Mouse (Mus musculus): ENCODE results near the gene Gba2. TPM values are rescaled to one million over a fixed set of nuclear protein-coding genes. Genes with fewer than 3 reads are reported as not detected.
"Not testable (repeated sequence)": the region's sequence is repeated elsewhere in the genome, so short reads cannot be mapped to it uniquely, and the experiment has no call there.

Gene Gba2
- polyA plus RNA-seq, 1 experiment from 2014 or later, result 54.0 TPM

DNA sequence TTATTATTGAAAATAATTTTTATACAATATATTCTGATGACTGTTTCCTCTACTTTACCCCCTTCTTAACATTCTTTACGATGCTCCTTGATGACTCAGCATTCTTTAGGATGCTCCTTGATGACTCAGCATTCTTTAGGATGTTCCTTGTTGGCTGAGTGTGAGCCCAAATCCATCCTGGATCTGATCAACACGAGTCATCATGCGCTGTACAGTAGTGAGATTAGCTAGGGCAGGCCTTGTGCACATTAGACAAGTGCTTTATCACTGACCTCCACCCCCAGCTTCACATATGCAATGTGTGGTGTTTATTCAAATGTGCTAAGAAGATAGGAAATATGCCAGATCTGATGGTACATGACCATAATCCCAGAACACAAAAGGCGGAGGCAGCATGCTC, 19.5 kb upstream of the Gba2 start:
- no peaks in the 10 kb centered on the region for H3K4me1 ChIP-seq (ENCODE audit: control insufficient read depth, insufficient read depth, low read depth, low read length)
- no peak overlapping the region for H3K9ac ChIP-seq (ENCODE audit: low read depth, low read length)
- H3K27me3 ChIP-seq (replicated peaks; ENCODE audit: control insufficient read depth, insufficient read depth, low read length), result no peaks in the 10 kb centered on the region
- no peaks in the 10 kb centered on the region for H3K9me3 ChIP-seq (ENCODE audit: control insufficient read depth, low read length)
- H3K36me3 ChIP-seq (ENCODE audit: control insufficient read depth, insufficient read depth, low read length), result no peaks in the 10 kb centered on the region
- ATAC-seq, result no peak
- H3K4me3 ChIP-seq (ENCODE audit: low read length), result no peak overlapping the region
- no peak overlapping the region for H3K27ac ChIP-seq (ENCODE audit: low read depth, low read length)
- no peak overlapping the region for H3K4me2 ChIP-seq (ENCODE audit: low read length)
- WGBS, result 88% methylated on average over 4 of the region's 4 CpGs

DNA sequence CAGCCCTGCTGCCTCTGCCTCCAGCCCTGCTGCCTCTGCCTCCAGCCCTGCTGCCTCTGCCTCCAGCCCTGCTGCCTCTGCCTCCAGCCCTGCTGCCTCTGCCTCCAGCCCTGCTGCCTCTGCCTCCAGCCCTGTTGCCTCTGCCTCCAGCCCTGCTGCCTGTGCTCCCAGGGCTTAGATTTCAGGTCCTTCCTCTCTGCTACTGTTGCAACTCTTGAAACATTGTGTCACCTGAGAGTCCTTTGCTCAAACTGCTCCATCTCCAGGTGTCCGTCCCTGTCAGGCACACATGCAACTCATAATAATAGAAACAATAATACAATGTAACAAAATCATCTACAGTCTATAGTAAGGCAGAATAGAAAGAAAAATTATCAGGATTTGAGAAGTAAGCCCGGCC, 17.9 kb upstream of the Gba2 start:
- ATAC-seq; H3K4me3 ChIP-seq (ENCODE audit: low read length); H3K36me3 ChIP-seq (ENCODE audit: control insufficient read depth, insufficient read depth, low read length); H3K27ac ChIP-seq (ENCODE audit: low read depth, low read length); H3K4me1 ChIP-seq (ENCODE audit: control insufficient read depth, insufficient read depth, low read depth, low read length); H3K4me2 ChIP-seq (ENCODE audit: low read length); H3K9me3 ChIP-seq (ENCODE audit: control insufficient read depth, low read length); H3K27me3 ChIP-seq (replicated peaks; ENCODE audit: control insufficient read depth, insufficient read depth, low read length); H3K9ac ChIP-seq (ENCODE audit: low read depth, low read length): not testable (repeated sequence)
- WGBS, result 84% methylated on average over 2 of the region's 2 CpGs

DNA sequence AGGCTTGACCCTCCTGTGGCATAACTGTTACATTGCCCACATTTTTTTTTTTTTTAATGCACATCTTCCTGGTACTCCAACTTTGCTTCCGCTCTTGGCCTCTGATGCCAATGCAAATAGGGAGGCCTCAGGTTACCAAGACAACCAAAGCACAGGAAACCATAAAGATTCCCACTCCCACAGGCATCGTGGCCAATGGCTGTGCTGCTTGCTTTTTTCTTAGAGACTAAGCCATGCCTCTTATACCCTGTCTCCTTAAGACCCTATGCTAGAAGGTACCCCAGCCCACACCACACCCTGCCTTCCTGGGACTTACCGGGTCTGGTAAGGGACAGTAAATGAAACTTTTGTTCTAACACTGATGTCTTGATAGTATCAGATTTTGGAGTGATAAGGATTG, 14.8 kb upstream of the Gba2 start:
- H3K27ac ChIP-seq (ENCODE audit: low read depth, low read length), result no peak overlapping the region
- WGBS, result 62% methylated on average over 3 of the region's 3 CpGs
- no peaks in the 10 kb centered on the region for H3K4me1 ChIP-seq (ENCODE audit: control insufficient read depth, insufficient read depth, low read depth, low read length)
- H3K27me3 ChIP-seq (replicated peaks; ENCODE audit: control insufficient read depth, insufficient read depth, low read length), result no peaks in the 10 kb centered on the region
- no peak overlapping the region for H3K4me2 ChIP-seq (ENCODE audit: low read length)
- no peak overlapping the region for H3K4me3 ChIP-seq (ENCODE audit: low read length)
- no peaks in the 10 kb centered on the region for H3K36me3 ChIP-seq (ENCODE audit: control insufficient read depth, insufficient read depth, low read length)
- H3K9ac ChIP-seq (ENCODE audit: low read depth, low read length), result no peak overlapping the region
- ATAC-seq, result no peak
- no peaks in the 10 kb centered on the region for H3K9me3 ChIP-seq (ENCODE audit: control insufficient read depth, low read length)

DNA sequence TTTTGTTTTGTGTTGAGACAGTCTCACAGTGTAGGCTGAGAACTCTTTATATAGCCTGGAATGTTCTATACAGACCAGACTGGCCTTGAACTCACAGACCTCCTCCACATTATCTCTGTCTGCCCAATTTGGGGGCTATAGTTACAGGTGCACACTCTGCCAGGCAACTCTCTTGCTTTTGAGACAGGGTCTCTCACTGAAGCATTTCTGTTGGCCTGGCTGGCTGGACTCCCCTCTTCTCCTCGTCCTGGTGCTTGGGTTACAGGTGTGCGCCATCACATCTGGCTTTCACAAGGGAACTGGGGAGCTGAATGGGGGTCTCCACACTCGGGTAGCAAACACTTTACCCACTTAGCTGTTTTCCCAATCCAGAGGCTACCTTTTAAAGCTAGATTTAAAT, 13.3 kb upstream of the Gba2 start:
- 81% methylated on average over 3 of the region's 3 CpGs for WGBS
- no peak overlapping the region for H3K9ac ChIP-seq (ENCODE audit: low read depth, low read length)

DNA sequence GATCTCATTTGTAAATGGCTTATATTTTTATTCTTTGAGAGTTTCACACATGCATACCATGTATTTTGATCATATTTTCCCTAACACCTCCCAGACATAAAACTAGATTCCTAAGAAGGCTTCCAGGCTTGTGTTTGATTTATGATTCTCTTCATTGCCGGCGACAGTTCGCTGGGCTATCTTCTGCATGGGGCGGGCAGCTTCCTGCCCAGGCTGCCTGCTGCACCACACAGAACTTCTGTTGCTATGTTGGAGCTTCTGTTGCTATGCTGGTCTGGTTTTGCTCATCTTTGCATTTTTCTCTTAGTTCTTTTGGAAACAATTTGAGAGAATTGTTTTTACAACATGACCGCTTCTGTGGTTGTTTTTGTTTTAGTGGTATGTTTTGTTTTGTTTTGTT, 12.9 kb upstream of the Gba2 start:
- no peaks in the 10 kb centered on the region for H3K9me3 ChIP-seq (ENCODE audit: control insufficient read depth, low read length)
- H3K36me3 ChIP-seq (ENCODE audit: control insufficient read depth, insufficient read depth, low read length), result no peaks in the 10 kb centered on the region
- no peak overlapping the region for H3K27ac ChIP-seq (ENCODE audit: low read depth, low read length)
- H3K4me1 ChIP-seq (ENCODE audit: control insufficient read depth, insufficient read depth, low read depth, low read length), result no peaks in the 10 kb centered on the region
- no peak overlapping the region for H3K9ac ChIP-seq (ENCODE audit: low read depth, low read length)
- no peak overlapping the region for H3K4me3 ChIP-seq (ENCODE audit: low read length)
- ATAC-seq, result no peak; the same call in 1 of the 2 replicates
- H3K27me3 ChIP-seq (replicated peaks; ENCODE audit: control insufficient read depth, insufficient read depth, low read length), result no peaks in the 10 kb centered on the region
- 85% methylated on average over 5 of the region's 5 CpGs for WGBS
- no peak overlapping the region for H3K4me2 ChIP-seq (ENCODE audit: low read length)

More for the DNA sequence above, 13.3 kb upstream of the Gba2 start:
- H3K27ac ChIP-seq (ENCODE audit: low read depth, low read length), result no peak overlapping the region
- H3K4me3 ChIP-seq (ENCODE audit: low read length), result no peak overlapping the region
- H3K27me3 ChIP-seq (replicated peaks; ENCODE audit: control insufficient read depth, insufficient read depth, low read length), result no peaks in the 10 kb centered on the region
- H3K4me2 ChIP-seq (ENCODE audit: low read length), result no peak overlapping the region
- no peak for ATAC-seq
- no peaks in the 10 kb centered on the region for H3K4me1 ChIP-seq (ENCODE audit: control insufficient read depth, insufficient read depth, low read depth, low read length)
- H3K9me3 ChIP-seq (ENCODE audit: control insufficient read depth, low read length), result no peaks in the 10 kb centered on the region
- H3K36me3 ChIP-seq (ENCODE audit: control insufficient read depth, insufficient read depth, low read length), result no peaks in the 10 kb centered on the region

DNA sequence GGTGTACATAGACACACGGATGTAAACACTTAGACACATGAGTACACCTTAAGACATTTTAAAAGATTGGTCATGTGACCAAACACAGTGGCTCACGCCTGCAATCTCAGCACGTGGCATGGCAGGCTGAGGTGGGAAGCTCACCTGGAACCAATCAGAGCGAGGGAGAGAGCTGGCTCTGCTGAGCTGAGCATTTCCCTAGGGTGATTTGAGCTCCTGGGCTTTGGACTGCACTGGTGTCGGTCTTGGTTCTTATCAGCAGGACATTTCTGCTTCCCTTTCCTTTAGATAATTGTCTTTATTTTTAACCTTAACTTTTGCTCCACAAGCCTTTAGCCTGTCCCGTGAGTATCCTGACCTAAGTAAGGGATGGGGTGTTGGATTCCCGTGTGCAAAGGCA, 9.0 kb upstream of the Gba2 start:
- H3K27ac ChIP-seq (ENCODE audit: low read depth, low read length), result no peak overlapping the region
- H3K36me3 ChIP-seq (ENCODE audit: control insufficient read depth, insufficient read depth, low read length), result peaks cover 14% of the 10 kb centered on the region
- H3K9ac ChIP-seq (ENCODE audit: low read depth, low read length), result no peak overlapping the region
- H3K4me1 ChIP-seq (ENCODE audit: control insufficient read depth, insufficient read depth, low read depth, low read length), result no peaks in the 10 kb centered on the region
- 63% methylated on average over 7 of the region's 7 CpGs for WGBS
- no peak overlapping the region for H3K4me2 ChIP-seq (ENCODE audit: low read length)
- H3K9me3 ChIP-seq (ENCODE audit: control insufficient read depth, low read length), result no peaks in the 10 kb centered on the region
- H3K4me3 ChIP-seq (ENCODE audit: low read length), result no peak overlapping the region
- ATAC-seq, result no peak
- H3K27me3 ChIP-seq (replicated peaks; ENCODE audit: control insufficient read depth, insufficient read depth, low read length), result no peaks in the 10 kb centered on the region

DNA sequence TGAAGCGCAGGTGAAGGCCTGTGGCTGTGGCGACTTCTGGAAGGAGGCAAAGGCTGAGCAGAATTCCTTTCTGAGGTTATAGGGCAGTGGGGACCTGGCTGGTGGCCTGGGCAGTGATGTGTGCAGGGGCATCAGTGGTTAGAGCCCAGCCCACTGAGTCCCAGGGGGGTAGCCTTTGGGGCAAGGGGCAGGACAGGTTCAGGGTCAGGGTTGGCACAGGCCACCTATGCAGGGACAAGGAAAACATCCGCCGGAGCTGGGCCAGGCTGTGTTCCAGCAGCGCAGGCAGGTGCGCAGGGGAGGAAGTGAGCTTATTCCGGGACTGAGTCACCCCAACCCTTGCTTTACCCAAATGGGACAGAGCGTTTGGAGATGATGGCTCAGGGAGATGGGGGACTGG, 7.7 kb upstream of the Gba2 start:
- Histone ChIP-seq H3K27ac (ENCODE audit: low read depth, low read length) (no peak overlapping the region), H3K27me3 (replicated peaks; ENCODE audit: control insufficient read depth, insufficient read depth, low read length) (no peaks in the 10 kb centered on the region), H3K4me2 (ENCODE audit: low read length) (no peak overlapping the region), H3K36me3 (ENCODE audit: control insufficient read depth, insufficient read depth, low read length) (peaks cover 23% of the 10 kb centered on the region), H3K4me3 (ENCODE audit: low read length) (no peak overlapping the region), H3K9me3 (ENCODE audit: control insufficient read depth, low read length) (no peaks in the 10 kb centered on the region), H3K4me1 (ENCODE audit: control insufficient read depth, insufficient read depth, low read depth, low read length) (no peaks in the 10 kb centered on the region), H3K9ac (ENCODE audit: low read depth, low read length) (no peak overlapping the region)
- 78% methylated on average over 8 of the region's 8 CpGs for WGBS
- ATAC-seq, result no peak

DNA sequence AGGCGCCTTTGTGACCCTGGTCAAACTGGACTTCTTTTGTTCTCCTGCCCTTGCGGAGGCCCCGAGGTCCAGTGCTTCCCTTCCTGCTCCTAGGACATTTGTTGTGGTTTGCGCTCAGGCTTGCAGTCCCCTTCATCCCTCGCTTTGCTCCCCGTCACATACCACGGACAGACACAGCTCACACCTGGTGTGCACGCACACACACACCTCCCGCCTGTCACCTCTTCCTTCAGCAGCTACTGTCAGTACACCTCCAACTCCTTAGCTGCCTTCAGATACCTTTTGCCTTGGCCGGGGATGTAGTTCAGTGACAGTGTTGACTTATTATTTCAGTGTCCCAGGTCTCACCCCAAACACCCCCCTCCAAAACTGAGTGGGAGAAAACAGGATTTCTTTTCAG, 7.0 kb upstream of the Gba2 start:
- H3K4me3 ChIP-seq (ENCODE audit: low read length), result no peak overlapping the region
- H3K4me2 ChIP-seq (ENCODE audit: low read length), result no peak overlapping the region
- whole genome bisulfite sequencing, result 56% methylated on average over 10 of the region's 10 CpGs
- no peaks in the 10 kb centered on the region for H3K27me3 ChIP-seq (replicated peaks; ENCODE audit: control insufficient read depth, insufficient read depth, low read length)
- H3K4me1 ChIP-seq (ENCODE audit: control insufficient read depth, insufficient read depth, low read depth, low read length), result no peaks in the 10 kb centered on the region
- H3K9ac ChIP-seq (ENCODE audit: low read depth, low read length), result no peak overlapping the region
- H3K9me3 ChIP-seq (ENCODE audit: control insufficient read depth, low read length), result no peaks in the 10 kb centered on the region
- no peak overlapping the region for H3K27ac ChIP-seq (ENCODE audit: low read depth, low read length)
- ATAC-seq, result no peak
- H3K36me3 ChIP-seq (ENCODE audit: control insufficient read depth, insufficient read depth, low read length), result peaks cover 27% of the 10 kb centered on the region

DNA sequence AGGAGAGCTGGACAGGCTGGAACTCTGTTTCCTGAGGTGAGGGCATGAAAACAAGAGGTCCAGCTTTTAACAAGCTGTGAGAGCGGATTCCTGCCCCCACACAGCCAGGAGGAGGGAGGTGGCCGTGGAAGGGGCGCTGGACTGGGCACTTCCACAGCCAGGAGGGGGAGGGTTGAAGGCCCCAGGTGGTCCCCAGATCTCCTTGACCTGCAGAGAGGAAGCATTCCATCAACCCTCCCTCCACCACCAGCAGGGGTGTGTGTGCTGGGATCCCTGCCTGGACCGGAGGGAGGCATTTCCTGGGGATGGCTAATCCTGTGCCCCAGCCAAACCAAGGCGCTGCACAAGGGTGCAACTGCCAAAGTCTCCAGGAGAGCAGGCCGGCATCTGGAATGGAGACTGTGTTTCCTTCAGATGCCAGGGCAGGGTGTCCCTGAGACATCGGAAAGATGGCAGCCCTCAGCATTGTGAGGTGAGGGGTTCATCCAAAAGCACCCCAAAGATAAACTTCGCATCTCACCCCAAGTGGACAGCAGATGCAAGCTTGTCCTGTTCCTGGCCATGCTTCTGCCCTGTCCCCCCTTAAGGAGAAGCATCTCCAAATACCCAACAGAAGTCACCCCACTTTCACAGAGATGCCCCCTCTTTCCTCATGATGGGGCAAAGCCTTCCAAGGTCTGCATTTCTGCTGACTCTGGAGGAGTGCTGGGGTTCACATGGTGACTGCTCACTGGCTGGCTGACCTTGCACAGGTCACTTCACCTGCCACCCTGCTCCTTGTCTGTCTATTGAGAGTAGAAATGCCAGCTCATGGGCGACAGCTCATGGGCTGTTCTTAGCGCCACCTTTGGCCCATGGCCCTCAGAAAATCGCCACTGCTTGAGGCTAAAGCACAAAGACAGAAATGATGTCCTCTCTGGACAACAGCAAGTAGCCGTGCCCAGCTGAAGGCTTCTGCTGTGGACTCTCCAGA, 6.1 kb upstream of the Gba2 start, which contains the start of gene Msmp:
Gene Msmp (minus strand): TSS at position 51 of the 973 bp plus-strand sequence.
- no peaks in the 10 kb centered on the region for H3K27me3 ChIP-seq (replicated peaks; ENCODE audit: control insufficient read depth, insufficient read depth, low read length)
- H3K4me2 ChIP-seq (ENCODE audit: low read length), result no peak within 1 kb of the TSS
- H3K36me3 ChIP-seq (ENCODE audit: control insufficient read depth, insufficient read depth, low read length), result peaks cover 28% of the 10 kb centered on the region
- 73% methylated on average over 12 of the region's 12 CpGs for WGBS
- H3K27ac ChIP-seq (ENCODE audit: low read depth, low read length), result no peak within 1 kb of the TSS
- no peak for ATAC-seq
- no peak within 1 kb of the TSS for H3K9ac ChIP-seq (ENCODE audit: low read depth, low read length)
- no peaks in the 10 kb centered on the region for H3K9me3 ChIP-seq (ENCODE audit: control insufficient read depth, low read length)
- no peak within 1 kb of the TSS for H3K4me3 ChIP-seq (ENCODE audit: low read length)
- H3K4me1 ChIP-seq (ENCODE audit: control insufficient read depth, insufficient read depth, low read depth, low read length), result peaks cover 3% of the 10 kb centered on the region

All from hindbrain, embryonic 16.5 days (tissue).